Comparison of ENCODE assay signal across 36 mouse cellular contexts in the genomic region with DNA sequence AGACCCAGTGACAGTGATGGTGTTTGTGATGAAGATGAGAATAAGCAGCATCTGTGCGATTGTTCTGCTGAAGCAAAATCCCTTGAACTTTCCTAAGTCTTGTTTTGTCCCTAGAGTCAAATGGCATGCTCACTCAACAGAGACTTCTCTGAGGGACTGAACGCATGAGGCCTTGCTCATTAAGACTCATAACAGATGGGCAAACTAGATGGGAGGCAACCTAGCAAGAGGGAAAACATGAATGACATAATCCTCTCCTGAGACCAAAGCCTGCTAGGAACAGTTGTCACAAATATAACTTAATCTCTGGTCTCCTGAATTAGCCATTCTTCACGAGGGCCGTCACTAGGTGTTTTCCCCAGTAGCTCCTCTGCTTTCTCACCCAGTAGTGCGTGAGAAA.
"Had no signal": no experiment of that assay in that cellular context is flagged by ENCODE, and none has a peak within 500 bp of the region (broad histone marks: within the 10 kb centered on the region; RNA-seq: fewer than 3 reads in every experiment).

No protein-coding gene starts in this region.

- H3K27me3 ChIP-seq: heart, embryonic 12.5 days; heart, embryonic 13.5 days; heart, embryonic 15.5 days; hindbrain, embryonic 12.5 days; hindbrain, embryonic 13.5 days; hindbrain, embryonic 15.5 days; intestine, embryonic 15.5 days; kidney, embryonic 15.5 days had no signal

- H3K9me3 ChIP-seq: heart, embryonic 10.5 days; heart, embryonic 12.5 days; heart, embryonic 13.5 days; heart, embryonic 15.5 days; hindbrain, embryonic 10.5 days; hindbrain, embryonic 12.5 days; hindbrain, embryonic 13.5 days; hindbrain, embryonic 15.5 days; intestine, embryonic 15.5 days; kidney, embryonic 15.5 days had no signal

- H3K36me3 ChIP-seq: heart, embryonic 10.5 days; heart, embryonic 12.5 days; heart, embryonic 13.5 days; heart, embryonic 15.5 days; hindbrain, embryonic 10.5 days; hindbrain, embryonic 12.5 days; hindbrain, embryonic 13.5 days; hindbrain, embryonic 15.5 days; intestine, embryonic 15.5 days; kidney, embryonic 15.5 days had no signal

- H3K4me1 ChIP-seq: heart, embryonic 10.5 days; heart, embryonic 12.5 days; heart, embryonic 13.5 days; heart, embryonic 15.5 days; hindbrain, embryonic 10.5 days; hindbrain, embryonic 12.5 days; hindbrain, embryonic 13.5 days; hindbrain, embryonic 15.5 days; intestine, embryonic 15.5 days; kidney, embryonic 15.5 days had no signal

- H3K4me3 ChIP-seq: heart, embryonic 10.5 days; heart, embryonic 12.5 days; heart, embryonic 13.5 days; heart, embryonic 15.5 days; hindbrain, embryonic 10.5 days; hindbrain, embryonic 12.5 days; hindbrain, embryonic 13.5 days; hindbrain, embryonic 15.5 days; intestine, embryonic 15.5 days; kidney, embryonic 15.5 days; layer of hippocampus, adult 2 months; left cerebral cortex, adult 2 months had no signal

- H3K4me2 ChIP-seq: heart, embryonic 11.5 days; heart, embryonic 12.5 days; heart, embryonic 13.5 days; heart, embryonic 15.5 days; hindbrain, embryonic 12.5 days; hindbrain, embryonic 13.5 days; hindbrain, embryonic 14.5 days; hindbrain, embryonic 15.5 days; intestine, embryonic 15.5 days; kidney, embryonic 15.5 days had no signal

- ATAC-seq: hindbrain, embryonic 16.5 days; hindbrain, postnatal 0 days; inflammation-experienced regulatory T-cells, adult 6 months; intestine, embryonic 15.5 days; intestine, embryonic 16.5 days; intestine, postnatal 0 days had no signal

- DNase-seq: heart, postnatal 10 days; heart, postnatal 14 days; heart, postnatal 36 days; heart, postnatal 4 days; kidney, adult 11 months; kidney, adult 18-20 months; kidney, adult 2 months; kidney, adult 8-10 months; kidney, adult 9 months; kidney, postnatal 10 days; kidney, postnatal 14 days; kidney, postnatal 25 days; kidney, postnatal 36 days; kidney, postnatal 4 days; layer of hippocampus, adult 9-11 months; layer of hippocampus, postnatal 36 days had no signal

- H3K9ac ChIP-seq: heart, embryonic 12.5 days; heart, embryonic 13.5 days; heart, embryonic 15.5 days; hindbrain, embryonic 12.5 days; hindbrain, embryonic 13.5 days; hindbrain, embryonic 14.5 days; hindbrain, embryonic 15.5 days; intestine, embryonic 15.5 days; kidney, embryonic 15.5 days had no signal

- H3K27ac ChIP-seq: heart, embryonic 10.5 days; heart, embryonic 13.5 days; heart, embryonic 15.5 days; hindbrain, embryonic 10.5 days; hindbrain, embryonic 12.5 days; hindbrain, embryonic 13.5 days; hindbrain, embryonic 14.5 days; hindbrain, embryonic 15.5 days; hindbrain, postnatal 0 days; intestine, embryonic 15.5 days; kidney, embryonic 15.5 days; kidney, postnatal 0 days; layer of hippocampus, adult 2 months; left cerebral cortex, adult 2 months had no signal
